Mouse (Mus musculus): ENCODE measurements around the gene Krtap9-3.

DNA sequence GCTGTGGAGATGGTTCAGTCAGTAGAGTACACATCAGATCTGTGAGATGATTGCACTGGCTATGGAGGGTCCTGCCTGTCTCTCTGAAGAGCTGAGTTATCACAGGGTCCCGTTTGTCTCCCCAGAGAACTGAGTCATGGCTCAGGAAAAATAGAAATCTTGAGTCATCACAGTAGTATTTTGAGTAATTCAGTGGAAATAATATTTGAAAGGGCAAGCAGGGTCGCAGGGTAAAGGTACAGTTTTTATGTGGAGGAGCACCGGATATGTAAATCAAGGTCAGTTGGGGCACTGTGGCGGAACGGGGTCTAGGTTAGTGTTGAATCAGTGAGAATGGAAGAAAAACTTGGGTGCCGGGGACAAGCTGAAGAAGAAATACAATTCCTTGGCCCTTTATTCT lies 35.3 kb downstream of the Krtap9-3 start:
- TF ChIP-seq POLR2A (IDR thresholded peaks at IDR 0.05; ENCODE audit: low read depth, low read length), result no peak
- TF ChIP-seq CTCF (IDR thresholded peaks at IDR 0.05; ENCODE audit: extremely low read depth, insufficient read depth, insufficient read length, insufficient replicate concordance), result no peak
